ENCODE assay signal across 16 mouse cellular contexts in the genomic region with DNA sequence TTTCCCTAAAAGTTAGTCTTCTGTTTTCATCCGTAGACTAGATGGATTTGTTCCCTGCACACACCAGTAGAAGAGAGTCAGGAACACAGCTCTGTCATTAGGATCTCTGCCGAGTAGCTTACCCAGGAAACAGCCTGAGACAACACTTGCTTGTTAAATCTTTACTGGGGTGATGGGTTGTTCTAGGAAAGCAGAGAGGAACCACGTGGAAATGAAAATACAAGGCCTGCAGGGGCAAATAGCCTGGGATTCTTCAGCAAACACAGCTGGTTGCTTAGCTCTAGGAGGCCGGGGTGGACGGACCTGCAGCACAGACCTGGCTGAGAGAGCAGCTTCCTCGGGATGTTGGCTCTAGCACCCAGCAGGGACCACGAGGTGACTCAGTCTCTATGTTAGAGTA. TPM values are rescaled to one million over a fixed set of nuclear protein-coding genes. Genes with fewer than 3 reads are reported as not detected.
DNase-seq lines count a peak whose midpoint lies in the region; ATAC-seq lines count a peak whose summit lies in the region.
"Had no signal": no experiment of that assay in that cellular context is flagged by ENCODE, and none has a peak within 500 bp of the region (broad histone marks: within the 10 kb centered on the region; RNA-seq: fewer than 3 reads in every experiment).

No protein-coding gene starts in this region.

- H3K27ac ChIP-seq in kidney, embryonic 16.5 days (ENCODE audit: low read length): no peak overlapping the region
- H3K27ac ChIP-seq: liver, embryonic 12.5 days; midbrain, embryonic 12.5 days; neural tube, embryonic 12.5 days had no signal

- ATAC-seq in kidney, embryonic 16.5 days (ENCODE audit: low FRiP score, low TSS enrichment): no peak
- ATAC-seq: forebrain, embryonic 16.5 days had no signal

- DNase-seq in cerebellum, adult 9-11 months: peak; percentile 20
- DNase-seq in cerebellum, postnatal 4 days (ENCODE audit: low spot score in 2 of 2): no peak
- peak; percentile 35 to 48 for DNase-seq in left cerebral cortex, postnatal 10 days (ENCODE audit: extremely low spot score in 1 of 2, low spot score in 2 of 2)
- no peak for DNase-seq in left cerebral cortex, postnatal 4 days
- DNase-seq in brain, adult 2 months (ENCODE audit: low read depth, low spot score): peak; percentile 20
- DNase-seq in layer of hippocampus, postnatal 14 days (ENCODE audit: low spot score in 2 of 2): peak; percentile 14 to 72
- DNase-seq in thymus, postnatal 36 days: no peak
- DNase-seq: adrenal gland, adult 8-10 months; cerebellum, postnatal 36 days; gastrocnemius, postnatal 25 days; lung, postnatal 10 days had no signal

- 41% methylated on average over 7 of the region's 7 CpGs for WGBS in kidney, embryonic 16.5 days

- intact Hi-C loops in left cerebral cortex, postnatal 10 days (cut with DNase I): no loop called here
- intact Hi-C loops in left cerebral cortex, postnatal 4 days (cut with DNase I): no loop called here

- no peak overlapping the region for H3K4me2 ChIP-seq in kidney, embryonic 16.5 days (replicated peaks; ENCODE audit: low read depth, low read length)
- H3K4me2 ChIP-seq: midbrain, embryonic 12.5 days; neural tube, embryonic 12.5 days had no signal

- H3K4me3 ChIP-seq in kidney, embryonic 16.5 days (ENCODE audit: low read length): no peak overlapping the region
- H3K4me3 ChIP-seq: liver, embryonic 12.5 days; midbrain, embryonic 12.5 days; neural tube, embryonic 12.5 days had no signal

- no peaks in the 10 kb centered on the region for H3K9me3 ChIP-seq in kidney, embryonic 16.5 days (ENCODE audit: low read length)
- H3K9me3 ChIP-seq: liver, embryonic 12.5 days; midbrain, embryonic 12.5 days; neural tube, embryonic 12.5 days had no signal

- H3K36me3 ChIP-seq in kidney, embryonic 16.5 days (ENCODE audit: insufficient read depth, low read length): no peaks in the 10 kb centered on the region
- H3K36me3 ChIP-seq: liver, embryonic 12.5 days; midbrain, embryonic 12.5 days; neural tube, embryonic 12.5 days had no signal

- no peak overlapping the region for H3K9ac ChIP-seq in kidney, embryonic 16.5 days (replicated peaks; ENCODE audit: low read length)
- H3K9ac ChIP-seq: liver, embryonic 12.5 days; midbrain, embryonic 12.5 days; neural tube, embryonic 12.5 days had no signal

- H3K4me1 ChIP-seq in kidney, embryonic 16.5 days (ENCODE audit: insufficient read depth, low read length): no peaks in the 10 kb centered on the region

- H3K27me3 ChIP-seq in kidney, embryonic 16.5 days (ENCODE audit: insufficient read depth, low read length): no peaks in the 10 kb centered on the region
- H3K27me3 ChIP-seq: liver, embryonic 12.5 days; neural tube, embryonic 12.5 days had no signal

RNA-seq across cellular contexts. Expression of gene Apod, which starts 49.9 kb away (rescaled TPM):
- 10 to 100 TPM; 31.0 to 31.2 TPM for total RNA-seq in left cerebral cortex, postnatal 10 days (2021)
- total RNA-seq in left cerebral cortex, postnatal 4 days (2021): 10 to 100 TPM; 30.6 to 35.9 TPM
- 10 to 100 TPM; 49.3 to 58.6 TPM for total RNA-seq in layer of hippocampus, postnatal 14 days (2021)
- 0.42 and 0.56 TPM in 2 replicates for polyA plus RNA-seq in kidney, embryonic 16.5 days (2015; fragmentation: Nextera tagmentation; extraction: Ambion mirVana)
- polyA plus RNA-seq: liver, embryonic 12.5 days had no signal

RNA-seq across cellular contexts. Expression of gene Bdh1, which starts 57.6 kb away (rescaled TPM):
- 100 to 1,000 TPM; 295 to 326 TPM for total RNA-seq in left cerebral cortex, postnatal 10 days (2021)
- total RNA-seq in left cerebral cortex, postnatal 4 days (2021): 100 to 1,000 TPM; 259 to 272 TPM
- total RNA-seq in layer of hippocampus, postnatal 14 days (2021): 100 to 1,000 TPM; 206 to 224 TPM
- polyA plus RNA-seq in kidney, embryonic 16.5 days (2015; fragmentation: Nextera tagmentation; extraction: Ambion mirVana): 30.5 and 37.1 TPM in 2 replicates

Comparison
In these comparisons a context has a peak if more than half of its experiments do, and no peak if none do; other contexts are left out.
1. DNase-seq: peak in cerebellum, adult 9-11 months (single experiment), left cerebral cortex, postnatal 10 days (2 of 2), brain, adult 2 months (single experiment) and layer of hippocampus, postnatal 14 days (2 of 2); none in cerebellum, postnatal 4 days (0 of 2), left cerebral cortex, postnatal 4 days (single experiment) and thymus, postnatal 36 days (0 of 2).